Mouse (Mus musculus) small intestine, adult 2 months (tissue): Measurements from ENCODE around the gene Zfpm1.

Experiments
- CTCF ChIP-seq: fragments of 200-500 bp; IDR thresholded peaks from 2 replicates; pipeline ENCODE4 v1.5.1; 2012; ENCODE audit warnings: low read depth, mild to moderate bottlenecking, control low read depth, inconsistent platforms, low read length, moderate library complexity, mixed read lengths; ENCODE audit not compliant: insufficient replicate concordance, insufficient read length; ENCODE audit errors: extremely low read depth
- POLR2A ChIP-seq: fragments of 200-500 bp; IDR thresholded peaks from 2 replicates; pipeline ENCODE4 v1.6.1; 2012; ENCODE audit warnings: low read depth, mild to moderate bottlenecking, control low read depth, inconsistent platforms, low read length, moderate library complexity

- TF ChIP-seq POLR2A = no peak
- no peak for TF ChIP-seq CTCF
These were observed 63.5 kb downstream of the Zfpm1 start for GRCm38 (mm10) chr8:122345181-122346095.
